Mouse (Mus musculus) small intestine, adult 2 months (tissue): ENCODE data around the gene Cacna1e.

Experiments
- CTCF ChIP-seq: fragments of 200-500 bp; IDR thresholded peaks from 2 replicates; pipeline ENCODE4 v1.5.1; 2012; ENCODE audit warnings: low read depth, mild to moderate bottlenecking, control low read depth, inconsistent platforms, low read length, moderate library complexity, mixed read lengths; ENCODE audit not compliant: insufficient replicate concordance, insufficient read length; ENCODE audit errors: extremely low read depth
- POLR2A ChIP-seq: fragments of 200-500 bp; IDR thresholded peaks from 2 replicates; pipeline ENCODE4 v1.6.1; 2012; ENCODE audit warnings: low read depth, mild to moderate bottlenecking, control low read depth, inconsistent platforms, low read length, moderate library complexity

- TF ChIP-seq CTCF (no peak), POLR2A (no peak)
These were observed 63.9 kb downstream of the Cacna1e start for GRCm38 (mm10) chr1:154820422-154820821.
